Mouse (Mus musculus): ENCODE measurements at regions not wholly inside any gene's neighbourhood (a gene's known extent, or its start where the extent isn't known, plus 50 kb on each side); places are given as distances from the start of the nearest gene placed in this dataset.

DNA sequence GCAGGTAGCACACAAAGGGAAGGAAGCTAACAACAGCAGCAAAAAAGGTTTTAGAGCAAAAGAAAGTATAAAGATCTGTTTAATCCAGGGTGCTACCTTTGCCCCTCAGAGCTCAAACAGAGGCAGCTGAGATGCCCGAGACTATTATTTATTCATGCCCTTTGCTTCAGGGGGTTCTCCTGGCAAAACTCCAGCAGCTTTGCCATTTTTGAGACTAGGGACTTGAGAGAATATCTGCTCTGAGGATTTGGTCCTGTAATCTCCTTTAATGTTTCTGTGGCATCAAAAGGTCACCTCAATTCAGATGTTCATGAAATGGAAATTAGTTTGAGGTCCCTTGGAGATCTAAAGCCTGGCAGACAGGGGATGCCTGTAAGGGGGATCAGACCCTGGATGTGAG lies 116.1 kb downstream of the Atp6v1g3 start:
- TF ChIP-seq POLR2A (IDR thresholded peaks at IDR 0.05; ENCODE audit: low read depth, low read length) (no peak), CTCF (IDR thresholded peaks at IDR 0.05; ENCODE audit: borderline replicate concordance, insufficient read depth, low read length) (no peak)
